Mouse (Mus musculus): Measurements from ENCODE around the gene Sox5. TPM values are rescaled to one million over a fixed set of nuclear protein-coding genes. Genes with fewer than 3 reads are reported as not detected.
A peak's percentile ranks its signal among the peaks of the same experiment; 100 is the strongest.

Gene Sox5
- total RNA-seq, 4 experiments from 2014 or later: 46.1 to 57.5 (median 51.3) TPM

- no peak for DNase-seq (ENCODE audit: low spot score in 2 of 2)
These were observed 289.9 kb downstream of the Sox5 start for GRCm38 (mm10) chr6:144491761-144492415.

GRCm38 (mm10) chr6:144490896-144491295 lies 290.9 kb downstream of the Sox5 start:
- no peak for DNase-seq (ENCODE audit: low spot score in 2 of 2)

GRCm38 (mm10) chr6:144485578-144485977 lies 296.2 kb downstream of the Sox5 start:
- DNase-seq (ENCODE audit: low spot score in 2 of 2): no peak

GRCm38 (mm10) chr6:144483166-144483565 lies 298.6 kb downstream of the Sox5 start:
- no peak for DNase-seq (ENCODE audit: low spot score in 2 of 2)

- no peak for DNase-seq (ENCODE audit: low spot score in 2 of 2)
These were observed 300.9 kb downstream of the Sox5 start for GRCm38 (mm10) chr6:144480648-144481528.

- no peak for DNase-seq (ENCODE audit: low spot score in 2 of 2)
These were observed 301.9 kb downstream of the Sox5 start for GRCm38 (mm10) chr6:144479861-144480260.

- no peak for DNase-seq (ENCODE audit: low spot score in 2 of 2)
These were observed 304.3 kb downstream of the Sox5 start for GRCm38 (mm10) chr6:144477287-144478064.

- DNase-seq (ENCODE audit: low spot score in 2 of 2): no peak
These were observed 308.3 kb downstream of the Sox5 start for GRCm38 (mm10) chr6:144473437-144473836.

- no peak for DNase-seq (ENCODE audit: low spot score in 2 of 2)
These were observed 309.5 kb downstream of the Sox5 start for GRCm38 (mm10) chr6:144472089-144472900.

GRCm38 (mm10) chr6:144466711-144467110 lies 315.1 kb downstream of the Sox5 start:
- no peak for DNase-seq (ENCODE audit: low spot score in 2 of 2)

GRCm38 (mm10) chr6:144463691-144464090 lies 318.1 kb downstream of the Sox5 start:
- no peak for DNase-seq (ENCODE audit: low spot score in 2 of 2)

- DNase-seq (ENCODE audit: low spot score in 2 of 2): no peak
These were observed 318.5 kb downstream of the Sox5 start for GRCm38 (mm10) chr6:144463274-144463673.

- DNase-seq (ENCODE audit: low spot score in 2 of 2): no peak
These were observed 322.3 kb downstream of the Sox5 start for GRCm38 (mm10) chr6:144459486-144459885.

GRCm38 (mm10) chr6:144457500-144457899 lies 324.3 kb downstream of the Sox5 start:
- no peak for DNase-seq (ENCODE audit: low spot score in 2 of 2)

GRCm38 (mm10) chr6:144454291-144455276 lies 327.2 kb downstream of the Sox5 start:
- DNase-seq (ENCODE audit: low spot score in 2 of 2): no peak

GRCm38 (mm10) chr6:144453605-144454004 lies 328.2 kb downstream of the Sox5 start:
- DNase-seq (ENCODE audit: low spot score in 2 of 2): no peak

GRCm38 (mm10) chr6:144453147-144453546 lies 328.6 kb downstream of the Sox5 start:
- no peak for DNase-seq (ENCODE audit: low spot score in 2 of 2)

- peak in 1 of 2 experiments; percentile 71 for DNase-seq (ENCODE audit: low spot score in 2 of 2)
These were observed 329.4 kb downstream of the Sox5 start for GRCm38 (mm10) chr6:144452200-144452977.

GRCm38 (mm10) chr6:144451631-144452030 lies 330.1 kb downstream of the Sox5 start:
- no peak for DNase-seq (ENCODE audit: low spot score in 2 of 2)
